Mouse (Mus musculus): Measurements from ENCODE around the gene Zbtb8a. TPM values are rescaled to one million over a fixed set of nuclear protein-coding genes. Genes with fewer than 3 reads are reported as not detected.
"Not testable (repeated sequence)": the region's sequence is repeated elsewhere in the genome, so short reads cannot be mapped to it uniquely, and the experiment has no call there.

Gene Zbtb8a
- total RNA-seq (2021): 1 to 10 TPM; 5.8 to 5.9 TPM

DNA sequence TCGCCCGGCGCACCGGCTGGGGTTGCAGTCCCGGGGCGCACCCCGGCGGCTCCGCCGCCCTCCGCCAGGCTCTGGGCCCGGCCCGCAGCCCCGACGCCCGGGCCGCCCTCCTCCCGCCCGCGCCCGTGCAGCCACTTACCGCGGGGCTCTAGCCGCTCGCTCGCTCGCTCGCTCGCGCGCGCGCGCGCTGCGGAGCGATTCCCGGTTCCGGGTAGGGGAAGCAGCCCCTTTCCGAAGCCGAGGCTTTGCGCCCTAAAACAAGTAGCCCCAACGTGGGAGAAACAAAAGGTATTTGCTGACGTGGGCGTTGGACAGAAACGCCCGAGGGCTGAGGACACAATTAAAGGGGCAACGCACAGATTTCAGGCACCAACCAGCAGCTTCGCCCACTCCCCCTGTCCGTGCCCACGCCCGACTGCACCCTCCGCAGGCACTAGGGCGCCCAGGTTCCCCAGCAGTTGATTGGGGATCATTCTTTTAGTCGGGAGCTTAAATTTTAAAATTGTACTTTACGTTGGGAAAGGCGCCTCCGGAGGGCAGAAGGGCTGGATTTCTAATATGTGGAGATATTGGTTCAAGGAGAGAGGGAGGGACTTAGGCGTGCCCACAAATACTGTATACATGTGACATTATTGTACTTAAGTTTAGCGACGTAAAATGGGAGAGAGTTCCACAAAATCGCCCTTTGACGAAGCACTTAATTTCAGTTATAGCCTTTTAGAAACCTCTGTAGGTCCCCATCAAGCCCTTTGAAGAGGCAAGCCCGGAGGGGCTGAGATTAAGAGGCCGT lies at the start of gene Zbtb8a:
TSS of gene Zbtb8a (minus strand) at position 516 of the 790 bp plus-strand sequence.
- intact Hi-C loops (cut with DNase I): loop anchor here (1.0 kb wide), 1 partner anchor 26 kb away; no protein-coding TSS in a partner anchor

DNA sequence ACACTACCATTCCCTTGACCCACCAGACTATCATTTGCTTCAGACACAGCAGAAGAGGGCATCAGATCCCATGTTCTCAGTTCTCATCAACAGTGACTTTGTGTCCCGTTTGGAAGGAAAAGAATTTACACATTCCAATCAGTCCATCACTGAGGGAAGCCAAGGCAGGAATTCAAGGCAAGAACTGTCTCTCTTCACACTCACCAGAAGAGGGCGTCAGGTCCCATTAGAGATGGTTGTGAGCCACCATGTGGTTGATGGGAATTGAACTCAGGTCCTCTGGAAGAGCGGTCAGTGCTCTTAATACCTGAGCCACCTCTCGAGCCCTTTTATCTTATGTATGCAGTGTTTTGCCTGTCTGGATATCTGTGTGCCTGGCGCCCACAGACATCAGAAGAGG lies 40.4 kb upstream of the Zbtb8a start:
- DNase-seq (ENCODE audit: low spot score in 2 of 2): no peak
- intact Hi-C loops (cut with DNase I): no loop called here

More for the DNA sequence above, at the start of gene Zbtb8a:
- peak; percentile 24 to 33 for DNase-seq (ENCODE audit: low spot score in 2 of 2)

DNA sequence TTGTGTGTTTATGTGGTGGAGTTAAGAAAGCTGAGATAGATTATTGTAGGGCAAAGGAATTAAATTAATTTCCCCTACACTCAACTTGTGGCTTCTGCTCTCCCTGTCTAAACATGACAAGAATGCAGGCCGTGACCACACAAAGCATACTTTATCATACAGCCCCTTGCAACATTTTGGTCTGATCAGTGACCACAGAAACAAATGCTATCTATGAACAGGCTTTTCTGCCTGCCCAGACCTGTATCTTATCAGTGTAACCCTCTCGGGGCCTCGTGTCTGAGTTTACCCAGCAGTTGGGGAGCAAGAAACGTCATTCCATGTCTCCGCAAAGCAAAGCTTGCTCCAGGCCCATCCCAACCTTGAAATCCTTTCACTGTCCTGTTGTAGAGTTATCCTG lies 38.6 kb upstream of the Zbtb8a start:
- intact Hi-C loops (cut with DNase I): no loop called here
- no peak for DNase-seq (ENCODE audit: low spot score in 2 of 2)

DNA sequence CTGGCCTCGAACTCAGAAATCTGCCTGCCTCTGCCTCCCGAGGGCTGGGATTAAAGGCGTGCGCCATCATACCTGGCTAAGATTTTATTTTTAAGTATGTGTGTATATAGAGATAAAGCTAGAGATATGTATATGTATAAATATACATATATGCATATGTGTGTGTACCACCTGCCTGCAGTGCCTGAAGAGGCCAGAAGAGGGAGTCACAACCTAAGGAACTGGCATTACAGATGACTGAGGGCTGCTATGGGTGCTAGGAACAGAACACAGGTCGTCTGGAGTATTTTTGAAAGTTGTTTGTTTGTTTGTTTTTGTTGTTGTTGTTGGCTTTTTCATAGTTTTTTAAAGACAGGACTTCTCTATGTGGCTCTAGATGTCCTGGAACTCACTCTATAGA lies 38.0 kb upstream of the Zbtb8a start:
- no peak for DNase-seq (ENCODE audit: low spot score in 2 of 2)
- intact Hi-C loops (cut with DNase I): no loop called here

DNA sequence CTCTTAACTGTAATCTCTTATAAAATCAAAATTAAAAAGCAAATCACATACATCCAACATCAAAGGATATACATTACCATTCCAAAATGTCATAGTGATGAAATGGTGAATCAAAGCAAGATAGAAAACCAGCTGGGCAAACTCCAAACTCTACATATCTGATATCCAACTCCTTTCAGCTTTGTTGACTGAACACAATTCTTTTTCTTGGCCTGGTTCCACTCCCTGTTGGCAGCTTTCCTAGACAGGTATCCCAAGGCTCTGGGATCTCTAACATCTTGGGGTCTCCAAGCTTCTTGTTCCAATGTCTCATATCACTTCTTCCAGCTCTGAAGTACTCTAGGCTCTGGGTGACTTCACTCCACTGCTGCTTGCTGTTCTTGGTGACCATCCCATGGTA lies 33.1 kb upstream of the Zbtb8a start:
- intact Hi-C loops (cut with DNase I): no loop called here

DNA sequence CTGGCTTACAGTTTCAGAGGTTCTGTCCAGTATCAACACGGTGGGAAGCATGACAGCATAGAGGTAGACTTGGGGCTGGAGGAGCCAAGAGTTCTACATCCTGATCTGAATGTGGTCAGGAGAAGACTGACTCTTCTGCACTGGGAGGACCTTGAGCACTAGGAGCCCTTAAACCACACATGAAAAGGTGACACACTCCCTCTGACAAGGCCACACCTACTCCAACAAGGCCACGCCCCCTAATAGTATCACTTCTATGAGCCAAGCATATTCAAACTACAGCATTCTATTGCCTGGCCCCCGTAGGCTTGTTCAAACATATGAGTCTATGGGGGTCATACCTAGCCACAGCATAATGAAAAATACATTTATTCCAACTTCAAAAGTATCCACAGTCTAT lies 32.6 kb upstream of the Zbtb8a start:
- DNase-seq (ENCODE audit: low spot score in 2 of 2); intact Hi-C loops (cut with DNase I): not testable (repeated sequence)

More for the DNA sequence above, 33.1 kb upstream of the Zbtb8a start:
- DNase-seq (ENCODE audit: low spot score in 2 of 2): no peak

DNA sequence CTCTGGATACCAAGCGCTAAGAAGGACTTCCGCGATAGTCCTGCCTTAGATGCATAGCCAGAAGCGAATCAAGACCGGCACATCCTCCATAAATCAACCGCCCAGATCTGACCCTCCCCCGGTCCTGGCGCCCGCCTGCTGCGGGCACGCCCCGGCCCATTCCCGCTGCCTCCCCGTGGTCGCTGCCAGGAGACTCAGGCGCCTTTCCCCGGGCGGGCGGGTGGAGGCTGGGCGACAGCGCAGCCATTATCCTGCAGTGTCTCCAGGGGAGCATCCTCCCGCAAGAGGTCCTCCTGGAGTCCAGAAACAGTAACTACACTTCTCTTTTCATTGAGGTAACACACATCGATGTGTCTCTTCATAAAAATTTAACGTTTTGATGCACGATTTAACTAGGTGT lies 28.5 kb upstream of the Zbtb8a start:
- peak; percentile 16 to 31 for DNase-seq (ENCODE audit: low spot score in 2 of 2)
- intact Hi-C loops (cut with DNase I): no loop called here

DNA sequence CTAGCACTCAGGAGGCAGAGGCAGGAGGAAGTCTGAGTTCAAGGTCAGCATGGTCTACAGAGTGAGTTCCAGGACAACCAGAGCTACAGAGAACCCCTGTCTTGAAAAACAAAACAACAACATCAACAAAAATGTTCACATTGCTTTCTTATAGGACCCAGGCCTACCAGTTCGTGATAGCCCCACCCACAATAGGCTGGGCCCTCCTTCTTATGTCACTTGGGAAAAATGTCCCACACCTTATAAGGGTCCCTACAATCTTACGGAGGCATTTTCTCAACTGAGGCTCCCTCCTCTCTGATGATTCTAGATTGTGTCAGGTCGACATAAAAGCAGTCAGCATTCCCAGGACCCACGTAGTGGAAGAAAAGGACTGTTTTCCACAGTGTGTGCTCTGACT lies 21.9 kb upstream of the Zbtb8a start:
- intact Hi-C loops (cut with DNase I): no loop called here

DNA sequence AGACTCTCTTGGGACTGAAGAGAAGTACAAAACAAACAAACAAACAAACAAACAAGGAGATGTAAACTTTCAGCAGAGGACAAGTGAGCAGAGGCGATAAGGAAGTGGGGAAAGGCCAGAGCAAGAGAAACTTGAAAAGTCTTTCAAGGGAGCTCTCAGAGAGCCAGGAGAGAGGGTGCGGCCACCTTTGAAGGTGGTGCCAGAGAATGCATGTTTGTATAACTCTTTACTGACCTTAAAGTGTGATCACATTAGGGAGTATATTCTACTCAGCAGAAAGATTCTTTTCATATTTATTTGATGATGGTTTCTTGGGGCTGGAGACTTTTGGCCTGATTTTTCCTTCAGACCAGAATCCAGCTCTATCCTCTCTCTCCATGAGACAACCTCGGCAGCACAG lies 19.0 kb upstream of the Zbtb8a start:
- no peak for DNase-seq (ENCODE audit: low spot score in 2 of 2)

More for the DNA sequence above, 21.9 kb upstream of the Zbtb8a start:
- DNase-seq (ENCODE audit: low spot score in 2 of 2): no peak

DNA sequence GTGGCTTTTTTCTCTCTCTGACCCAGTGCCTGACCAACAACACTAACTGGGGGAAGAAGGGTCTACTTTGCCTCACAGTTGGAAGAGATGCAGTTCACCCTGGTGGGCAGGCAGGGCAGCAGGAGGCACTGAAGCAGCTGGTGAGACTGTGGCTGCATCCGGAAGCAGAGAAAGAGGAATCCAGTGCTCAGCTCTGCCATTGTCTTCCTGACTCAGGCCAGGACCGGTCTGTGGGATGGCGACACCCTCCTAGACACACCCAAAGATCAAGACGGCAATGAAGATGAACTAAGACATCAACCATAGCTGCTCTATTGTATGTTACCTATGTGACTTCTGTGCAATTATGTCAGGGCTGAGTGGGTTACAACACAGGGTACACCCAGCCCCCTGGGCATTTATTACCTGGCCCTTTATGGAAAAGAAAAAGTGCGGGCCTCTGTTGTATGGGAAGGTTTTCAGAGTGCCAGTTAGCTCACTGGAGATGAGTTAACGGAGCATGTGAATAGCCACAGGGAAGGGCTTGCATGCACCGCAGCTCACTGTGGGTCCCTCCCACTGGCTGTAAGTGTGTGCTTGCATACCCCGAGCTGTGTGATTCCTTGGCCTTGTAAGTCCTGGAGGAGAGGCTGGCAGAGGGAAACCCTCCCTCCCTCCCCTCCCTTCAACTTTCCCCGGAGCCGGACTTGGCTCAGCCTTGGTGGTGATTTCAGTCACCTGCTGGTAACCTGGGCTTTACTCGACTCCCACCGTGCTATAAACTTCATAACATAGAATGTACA lies 16.4 kb upstream of the Zbtb8a start:
- intact Hi-C loops (cut with DNase I): loop anchor here (5.0 kb wide), 1 partner anchor 38 kb away; no protein-coding TSS in a partner anchor
- DNase-seq (ENCODE audit: low spot score in 2 of 2): no peak

More for the DNA sequence above, 19.0 kb upstream of the Zbtb8a start:
- intact Hi-C loops (cut with DNase I): no loop called here

DNA sequence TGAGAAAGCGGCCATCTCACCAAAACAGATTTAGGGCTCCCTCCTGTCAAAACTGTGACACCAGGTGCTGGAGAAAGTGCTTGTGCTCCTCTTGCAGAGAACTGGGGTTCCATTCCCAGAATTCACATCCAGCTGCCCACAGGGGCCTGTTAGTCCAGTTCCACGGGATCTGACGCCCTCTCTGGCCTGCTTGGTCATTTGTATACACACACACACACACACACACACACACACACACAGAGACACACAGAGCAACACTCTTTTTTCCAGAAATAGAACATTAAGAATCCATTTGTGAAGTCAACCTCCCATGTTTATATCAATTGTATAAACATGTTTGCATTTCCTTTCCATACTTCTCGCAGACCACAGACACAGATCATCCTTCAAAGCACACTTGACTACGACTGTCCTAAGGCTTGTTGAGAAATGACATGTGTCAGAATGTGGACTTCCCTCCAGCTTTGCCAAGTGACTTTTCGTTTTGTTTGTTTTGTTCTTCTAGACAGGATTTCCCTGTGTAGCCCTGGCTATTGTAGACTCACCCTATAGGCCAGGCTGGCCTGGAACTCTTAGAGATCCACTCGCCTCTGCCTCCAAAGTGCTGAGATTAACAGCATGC lies 13.1 kb upstream of the Zbtb8a start:
- no peak for DNase-seq (ENCODE audit: low spot score in 2 of 2)
- intact Hi-C loops (cut with DNase I): loop anchor here (5.0 kb wide), 1 partner anchor 41 kb away; no protein-coding TSS in a partner anchor

DNA sequence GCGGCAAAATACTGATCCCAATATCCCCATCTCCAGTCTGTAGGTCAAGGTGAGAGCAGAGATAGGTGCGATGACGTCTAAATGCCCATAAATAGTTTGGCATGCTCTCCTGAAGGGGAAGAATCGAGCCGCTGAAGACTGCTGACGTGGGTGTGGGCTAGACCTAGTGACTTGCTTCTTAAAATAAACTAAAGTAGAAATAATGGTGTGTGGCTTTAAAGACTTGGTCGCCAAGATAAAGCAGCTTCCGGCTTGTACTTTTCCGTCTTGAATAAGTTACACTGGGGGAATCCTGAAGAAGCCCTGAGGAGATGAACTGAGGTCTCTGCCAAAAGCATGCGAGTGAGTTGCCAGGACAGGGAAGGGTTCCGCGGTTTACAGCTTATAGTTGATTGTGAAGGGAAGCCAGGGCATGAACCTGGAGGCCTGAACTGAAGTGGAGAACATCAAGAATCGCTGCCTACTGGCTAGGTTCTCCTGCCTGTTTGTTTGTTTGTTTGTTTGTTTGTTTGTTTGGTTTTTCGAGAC lies 12.4 kb upstream of the Zbtb8a start:
- no peak for DNase-seq (ENCODE audit: low spot score in 2 of 2)
- intact Hi-C loops (cut with DNase I): loop anchor here (5.0 kb wide), 1 partner anchor 42 kb away; no protein-coding TSS in a partner anchor

DNA sequence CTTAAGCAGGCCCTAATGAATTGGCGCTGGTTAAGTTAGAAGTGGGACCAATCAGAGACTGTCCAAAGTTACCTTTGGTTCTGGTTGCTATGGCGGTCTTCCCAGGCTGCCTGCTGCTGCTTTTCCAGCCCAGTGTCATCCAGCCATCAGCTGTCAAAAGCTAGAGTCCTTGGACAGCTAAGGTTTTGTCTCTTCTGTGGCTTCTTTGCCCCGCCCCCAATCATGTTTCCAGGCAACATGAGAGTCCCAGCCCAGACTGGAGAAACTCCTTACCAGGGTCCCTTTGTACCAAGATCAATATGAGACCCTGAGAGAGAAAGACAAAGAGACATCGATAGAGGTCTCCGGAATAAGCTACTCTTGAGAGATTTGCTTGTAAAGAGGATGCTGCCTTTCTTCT lies 10.5 kb upstream of the Zbtb8a start:
- no peak for DNase-seq (ENCODE audit: low spot score in 2 of 2)
- intact Hi-C loops (cut with DNase I): no loop called here

DNA sequence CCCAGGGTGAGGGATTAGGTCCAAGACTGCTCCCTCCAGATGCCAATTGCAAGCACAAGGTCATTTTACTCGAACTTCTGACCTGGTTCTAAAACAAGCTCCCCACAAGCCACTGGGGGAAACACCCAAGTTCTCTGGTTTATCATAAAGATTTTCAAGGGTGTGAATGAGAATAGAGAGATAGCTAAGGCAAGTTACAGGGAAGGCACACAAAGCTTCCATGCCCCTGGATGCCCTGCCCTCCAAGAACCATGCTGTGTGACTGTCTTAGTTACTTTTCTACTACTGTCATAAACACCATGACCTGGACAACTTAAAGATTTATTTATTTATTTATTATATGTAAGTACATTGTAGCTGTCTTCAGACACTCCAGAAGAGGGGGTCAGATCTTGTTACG lies 9.1 kb upstream of the Zbtb8a start:
- no peak for DNase-seq (ENCODE audit: low spot score in 2 of 2)
- intact Hi-C loops (cut with DNase I): no loop called here

DNA sequence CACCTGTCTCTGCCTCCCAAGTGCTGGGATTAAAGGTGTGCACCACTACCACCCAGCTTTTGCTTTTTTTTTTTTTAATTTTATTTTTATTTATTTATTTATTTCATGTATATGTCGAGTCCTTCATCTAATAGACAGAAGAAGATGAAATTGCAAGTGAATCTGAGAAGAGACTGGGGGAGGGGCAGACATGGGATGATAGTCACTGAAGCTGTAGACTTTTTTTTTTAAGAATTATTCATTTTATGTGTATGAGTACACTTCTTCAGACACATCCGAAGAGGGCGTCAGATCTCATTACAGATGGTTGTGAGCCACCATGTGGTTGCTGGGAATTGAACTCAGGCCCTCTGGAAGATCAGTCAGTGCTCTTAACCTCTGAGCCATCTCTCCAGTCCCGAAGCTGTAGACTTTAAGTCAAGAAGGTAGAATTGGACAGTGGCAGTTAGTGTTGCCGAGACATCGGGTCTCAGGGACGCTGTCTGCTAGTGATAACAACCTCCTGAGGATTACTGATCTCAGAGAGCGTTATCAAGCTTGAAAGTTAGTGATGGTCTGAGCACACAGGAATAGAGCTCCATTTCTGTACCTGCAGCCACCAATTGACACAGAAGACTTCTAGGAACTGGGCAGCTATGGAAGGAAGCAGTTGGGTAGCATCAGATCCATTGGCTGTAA lies 8.5 kb upstream of the Zbtb8a start:
- intact Hi-C loops (cut with DNase I): no loop called here
- DNase-seq (ENCODE audit: low spot score in 2 of 2): no peak

DNA sequence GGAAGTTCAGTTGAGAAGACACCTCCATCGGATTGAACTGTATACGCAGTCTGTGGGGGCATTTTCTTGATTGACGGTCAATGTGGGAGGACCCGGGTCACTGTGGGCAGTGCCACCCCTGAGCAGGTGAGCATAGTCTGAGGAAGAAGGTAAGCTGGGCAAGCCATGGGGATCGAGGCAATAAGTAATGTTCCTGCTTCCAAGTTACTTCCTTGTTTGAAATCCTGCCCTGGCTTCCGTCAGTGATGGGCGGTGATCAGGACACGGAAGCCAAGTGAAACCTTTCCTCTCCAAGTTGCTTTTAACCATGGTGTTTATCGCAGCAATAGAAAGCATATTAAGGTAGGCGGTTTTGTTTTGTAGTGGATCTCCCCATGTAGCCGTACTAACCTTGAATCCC lies 7.8 kb upstream of the Zbtb8a start:
- DNase-seq (ENCODE audit: low spot score in 2 of 2): no peak

DNA sequence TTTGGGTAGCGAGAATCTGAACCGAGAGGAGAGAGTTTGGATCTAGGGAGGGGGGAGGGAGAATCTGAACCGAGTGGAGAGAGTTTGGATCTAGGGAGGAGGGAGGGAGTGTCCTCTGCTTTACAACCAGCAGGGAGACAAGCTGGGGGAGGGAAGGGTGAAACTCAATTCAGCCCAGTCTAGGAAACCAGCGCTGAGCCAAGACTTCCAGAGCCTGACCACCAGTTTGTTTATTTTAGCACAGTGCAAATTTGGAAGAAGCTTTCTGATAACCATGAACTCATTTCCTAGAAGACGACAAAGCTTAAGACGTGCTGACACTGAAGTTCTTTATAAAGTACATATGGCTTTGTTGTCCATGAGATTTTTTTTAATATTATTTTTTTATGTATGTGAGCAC lies 6.5 kb upstream of the Zbtb8a start:
- no peak for DNase-seq (ENCODE audit: low spot score in 2 of 2)
- intact Hi-C loops (cut with DNase I): no loop called here

More for the DNA sequence above, 7.8 kb upstream of the Zbtb8a start:
- intact Hi-C loops (cut with DNase I): no loop called here

DNA sequence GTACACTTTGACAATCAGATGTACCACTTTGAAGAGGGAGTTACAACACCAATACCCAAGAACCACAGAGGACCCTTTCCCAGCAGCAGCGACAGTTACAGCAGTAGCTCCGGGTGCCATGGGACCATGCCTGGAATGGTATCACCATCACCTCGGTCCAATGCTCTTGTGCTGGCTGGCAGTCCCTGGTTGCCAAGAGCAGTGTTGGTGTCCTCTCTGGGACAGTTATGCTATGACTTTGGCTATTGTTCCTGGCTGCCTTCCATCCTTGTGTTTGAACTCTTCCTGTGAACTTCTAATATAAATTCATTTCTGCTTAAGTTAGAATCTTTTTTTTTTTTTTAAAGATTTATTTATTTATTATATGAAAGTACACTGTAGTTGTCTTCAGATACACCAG lies 5.7 kb upstream of the Zbtb8a start:
- DNase-seq (ENCODE audit: low spot score in 2 of 2): no peak
- intact Hi-C loops (cut with DNase I): no loop called here

DNA sequence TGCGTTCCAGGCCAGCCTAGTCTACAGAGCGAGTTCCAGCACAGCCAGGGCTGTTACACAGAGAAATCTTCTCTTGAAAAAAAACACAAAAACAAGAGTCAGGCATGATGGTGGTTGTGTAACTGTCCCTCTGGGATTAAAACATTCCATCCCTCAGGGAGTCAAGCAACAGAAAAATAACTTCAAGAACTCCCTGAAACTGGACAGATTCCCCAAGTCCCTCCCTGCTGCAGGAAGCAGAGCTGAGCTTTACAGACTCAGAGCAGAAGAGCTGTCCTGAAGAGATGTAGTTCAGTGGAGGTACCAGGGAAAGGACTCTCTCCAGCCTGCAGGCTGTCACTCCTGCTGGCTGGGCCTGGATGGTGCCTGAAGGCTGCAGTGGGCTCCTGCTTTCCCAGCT lies 4.6 kb upstream of the Zbtb8a start:
- no peak for DNase-seq (ENCODE audit: low spot score in 2 of 2)
- intact Hi-C loops (cut with DNase I): no loop called here
